Mouse (Mus musculus) kidney, adult 2 months (tissue): ENCODE results near the gene C1s1.

ENCODE experiments used
- CTCF ChIP-seq: fragments of 200-500 bp; conservative IDR thresholded peaks from 2 replicates; pipeline ENCODE4 v1.5.1; 2011; ENCODE audit warnings: low read depth, mild to moderate bottlenecking, control low read depth, low read length, moderate library complexity, mixed read lengths; ENCODE audit not compliant: insufficient read depth, insufficient read length
- POLR2A ChIP-seq: fragments of 200-500 bp; IDR thresholded peaks from one replicate; pipeline ENCODE4 v1.6.1; 2011; ENCODE audit warnings: low read depth, low read length, control low read depth

DNA sequence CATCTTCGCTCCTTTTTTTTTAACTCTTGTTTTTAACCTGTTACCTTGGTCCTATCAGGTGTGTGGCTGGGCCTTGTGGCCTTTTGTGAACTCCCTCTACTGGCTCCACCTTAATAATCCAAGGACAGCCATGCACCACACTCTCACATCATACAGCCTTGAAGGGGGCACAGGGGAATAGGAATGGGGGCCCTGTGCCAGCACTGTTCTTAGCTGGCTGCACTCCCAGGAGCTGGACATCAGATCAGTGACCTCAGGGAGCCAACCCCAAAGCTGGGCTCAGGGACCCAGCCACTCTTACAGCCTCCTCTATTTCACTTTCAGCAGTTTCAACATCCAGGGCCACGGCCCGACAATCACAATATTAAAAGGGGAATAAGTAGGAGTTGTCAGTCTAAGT lies 43.6 kb upstream of the C1s1 start:
- TF ChIP-seq CTCF (no peak), POLR2A (no peak)
